Mouse (Mus musculus): Measurements from ENCODE around the gene Olfr322. TPM values are rescaled to one million over a fixed set of nuclear protein-coding genes. Genes with fewer than 3 reads are reported as not detected.

Gene Olfr322
- not detected in 2 replicates for polyA plus RNA-seq (2012; rRNA removed)

GRCm38 (mm10) chr11:58658596-58658995, at the start of gene Olfr322:
Olfr322 (plus strand) TSS chr11:58658782.
- Histone ChIP-seq H3K36me3 (ENCODE audit: control insufficient read depth, insufficient read depth, low read length) (no peaks in the 10 kb centered on the region), H3K27me3 (ENCODE audit: control insufficient read depth, insufficient read depth, low read length) (no peaks in the 10 kb centered on the region), H3K4me3 (ENCODE audit: low read depth, low read length) (no peak within 1 kb of the TSS), H3K27ac (ENCODE audit: insufficient read depth, low read depth, low read length) (no peak within 1 kb of the TSS), H3K4me1 (ENCODE audit: control insufficient read depth, insufficient read depth, insufficient read length, low read length) (no peaks in the 10 kb centered on the region)
- WGBS: 84% methylated on average over 4 of the region's 4 CpGs
- TF ChIP-seq CTCF (IDR thresholded peaks at IDR 0.05; ENCODE audit: extremely low read depth, insufficient read length, insufficient replicate concordance, low read depth, low read length): no peak
- no peak for TF ChIP-seq POLR2A (IDR thresholded peaks at IDR 0.05; ENCODE audit: low read depth, low read length)

GRCm38 (mm10) chr11:58613359-58613758, 45.2 kb upstream of the Olfr322 start:
- no peak for TF ChIP-seq POLR2A (IDR thresholded peaks at IDR 0.05; ENCODE audit: low read depth, low read length)
- no peak for TF ChIP-seq CTCF (IDR thresholded peaks at IDR 0.05; ENCODE audit: extremely low read depth, insufficient read length, insufficient replicate concordance, low read depth, low read length)
- no peaks in the 10 kb centered on the region for H3K27me3 ChIP-seq (ENCODE audit: control insufficient read depth, insufficient read depth, low read length)
- WGBS: 25% methylated on average over 3 of the region's 3 CpGs

GRCm38 (mm10) chr11:58614526-58614925, 44.1 kb upstream of the Olfr322 start:
- Histone ChIP-seq H3K27me3 (ENCODE audit: control insufficient read depth, insufficient read depth, low read length) (no peaks in the 10 kb centered on the region), H3K36me3 (ENCODE audit: control insufficient read depth, insufficient read depth, low read length) (no peaks in the 10 kb centered on the region), H3K27ac (ENCODE audit: insufficient read depth, low read depth, low read length) (peak overlapping the region; percentile 76), H3K4me1 (ENCODE audit: control insufficient read depth, insufficient read depth, insufficient read length, low read length) (peaks cover 52% of the 10 kb centered on the region), H3K4me3 (ENCODE audit: low read depth, low read length) (no peak overlapping the region)
- TF ChIP-seq POLR2A (IDR thresholded peaks at IDR 0.05; ENCODE audit: low read depth, low read length) (no peak), CTCF (IDR thresholded peaks at IDR 0.05; ENCODE audit: extremely low read depth, insufficient read length, insufficient replicate concordance, low read depth, low read length) (no peak)

More at GRCm38 (mm10) chr11:58613359-58613758, 45.2 kb upstream of the Olfr322 start:
- H3K36me3 ChIP-seq (ENCODE audit: control insufficient read depth, insufficient read depth, low read length): no peaks in the 10 kb centered on the region
- no peak overlapping the region for H3K4me3 ChIP-seq (ENCODE audit: low read depth, low read length)
- peaks cover 49% of the 10 kb centered on the region for H3K4me1 ChIP-seq (ENCODE audit: control insufficient read depth, insufficient read depth, insufficient read length, low read length)
- H3K27ac ChIP-seq (ENCODE audit: insufficient read depth, low read depth, low read length): peak overlapping the region; percentile 76; the same call in 1 of the 2 replicates

- Histone ChIP-seq H3K4me1 (ENCODE audit: control insufficient read depth, insufficient read depth, insufficient read length, low read length) (peaks cover 45% of the 10 kb centered on the region; the same call in 1 of the 2 replicates), H3K4me3 (ENCODE audit: low read depth, low read length) (no peak within 1 kb of the TSS), H3K27ac (ENCODE audit: insufficient read depth, low read depth, low read length) (no peak within 1 kb of the TSS), H3K27me3 (ENCODE audit: control insufficient read depth, insufficient read depth, low read length) (no peaks in the 10 kb centered on the region), H3K36me3 (ENCODE audit: control insufficient read depth, insufficient read depth, low read length) (no peaks in the 10 kb centered on the region)
- WGBS: 84% methylated on average over 4 of the region's 4 CpGs
- TF ChIP-seq POLR2A (IDR thresholded peaks at IDR 0.05; ENCODE audit: low read depth, low read length): no peak
- TF ChIP-seq CTCF (IDR thresholded peaks at IDR 0.05; ENCODE audit: extremely low read depth, insufficient read length, insufficient replicate concordance, low read depth, low read length): no peak
Measured at GRCm38 (mm10) chr11:58615975-58616374, 42.6 kb upstream of the Olfr322 start, which contains the start of gene 2210407C18Rik. 2210407C18Rik (minus strand) TSS chr11:58616075.

- no peak for TF ChIP-seq CTCF (IDR thresholded peaks at IDR 0.05; ENCODE audit: extremely low read depth, insufficient read length, insufficient replicate concordance, low read depth, low read length)
- no peak for TF ChIP-seq POLR2A (IDR thresholded peaks at IDR 0.05; ENCODE audit: low read depth, low read length)
- H3K36me3 ChIP-seq (ENCODE audit: control insufficient read depth, insufficient read depth, low read length): no peaks in the 10 kb centered on the region
- H3K27ac ChIP-seq (ENCODE audit: insufficient read depth, low read depth, low read length): peak overlapping the region; percentile 91
- WGBS: 15% methylated on average over 3 of the region's 3 CpGs
- H3K27me3 ChIP-seq (ENCODE audit: control insufficient read depth, insufficient read depth, low read length): no peaks in the 10 kb centered on the region
- H3K4me1 ChIP-seq (ENCODE audit: control insufficient read depth, insufficient read depth, insufficient read length, low read length): peaks cover 40% of the 10 kb centered on the region; the same call in 1 of the 2 replicates
- no peak overlapping the region for H3K4me3 ChIP-seq (ENCODE audit: low read depth, low read length)
Measured at GRCm38 (mm10) chr11:58618369-58618768, 40.2 kb upstream of the Olfr322 start.

GRCm38 (mm10) chr11:58618793-58619192, 39.8 kb upstream of the Olfr322 start:
- Histone ChIP-seq H3K4me1 (ENCODE audit: control insufficient read depth, insufficient read depth, insufficient read length, low read length) (peaks cover 38% of the 10 kb centered on the region; the same call in 1 of the 2 replicates), H3K27me3 (ENCODE audit: control insufficient read depth, insufficient read depth, low read length) (no peaks in the 10 kb centered on the region), H3K27ac (ENCODE audit: insufficient read depth, low read depth, low read length) (peak overlapping the region; percentile 91), H3K36me3 (ENCODE audit: control insufficient read depth, insufficient read depth, low read length) (no peaks in the 10 kb centered on the region), H3K4me3 (ENCODE audit: low read depth, low read length) (no peak overlapping the region)
- TF ChIP-seq POLR2A (IDR thresholded peaks at IDR 0.05; ENCODE audit: low read depth, low read length) (no peak), CTCF (IDR thresholded peaks at IDR 0.05; ENCODE audit: extremely low read depth, insufficient read length, insufficient replicate concordance, low read depth, low read length) (no peak)
- WGBS: 29% methylated on average over 6 of the region's 6 CpGs

- WGBS: 39% methylated on average over 4 of the region's 4 CpGs
- no peak overlapping the region for H3K4me3 ChIP-seq (ENCODE audit: low read depth, low read length)
- no peak for TF ChIP-seq POLR2A (IDR thresholded peaks at IDR 0.05; ENCODE audit: low read depth, low read length)
- no peak for TF ChIP-seq CTCF (IDR thresholded peaks at IDR 0.05; ENCODE audit: extremely low read depth, insufficient read length, insufficient replicate concordance, low read depth, low read length)
- H3K27ac ChIP-seq (ENCODE audit: insufficient read depth, low read depth, low read length): no peak overlapping the region
- H3K4me1 ChIP-seq (ENCODE audit: control insufficient read depth, insufficient read depth, insufficient read length, low read length): peaks cover 9% of the 10 kb centered on the region; the same call in 1 of the 2 replicates
- H3K27me3 ChIP-seq (ENCODE audit: control insufficient read depth, insufficient read depth, low read length): no peaks in the 10 kb centered on the region
- no peaks in the 10 kb centered on the region for H3K36me3 ChIP-seq (ENCODE audit: control insufficient read depth, insufficient read depth, low read length)
Measured at GRCm38 (mm10) chr11:58626146-58626545, 32.4 kb upstream of the Olfr322 start.
